Mouse (Mus musculus) cerebellum, adult 2 months (tissue): ENCODE measurements around the gene Brd3os.

ENCODE experiments used
- CTCF ChIP-seq: fragments of 200-500 bp; IDR thresholded peaks from 2 replicates; pipeline ENCODE4 v1.5.1; 2011; ENCODE audit warnings: low read depth, mild to moderate bottlenecking, control low read depth, low read length, moderate library complexity, borderline replicate concordance; ENCODE audit not compliant: insufficient read depth
- POLR2A ChIP-seq: fragments of 200-500 bp; IDR thresholded peaks from 2 replicates; pipeline ENCODE4 v1.6.1; 2011; ENCODE audit warnings: low read length, control low read depth, borderline replicate concordance; ENCODE audit not compliant: insufficient read depth

DNA sequence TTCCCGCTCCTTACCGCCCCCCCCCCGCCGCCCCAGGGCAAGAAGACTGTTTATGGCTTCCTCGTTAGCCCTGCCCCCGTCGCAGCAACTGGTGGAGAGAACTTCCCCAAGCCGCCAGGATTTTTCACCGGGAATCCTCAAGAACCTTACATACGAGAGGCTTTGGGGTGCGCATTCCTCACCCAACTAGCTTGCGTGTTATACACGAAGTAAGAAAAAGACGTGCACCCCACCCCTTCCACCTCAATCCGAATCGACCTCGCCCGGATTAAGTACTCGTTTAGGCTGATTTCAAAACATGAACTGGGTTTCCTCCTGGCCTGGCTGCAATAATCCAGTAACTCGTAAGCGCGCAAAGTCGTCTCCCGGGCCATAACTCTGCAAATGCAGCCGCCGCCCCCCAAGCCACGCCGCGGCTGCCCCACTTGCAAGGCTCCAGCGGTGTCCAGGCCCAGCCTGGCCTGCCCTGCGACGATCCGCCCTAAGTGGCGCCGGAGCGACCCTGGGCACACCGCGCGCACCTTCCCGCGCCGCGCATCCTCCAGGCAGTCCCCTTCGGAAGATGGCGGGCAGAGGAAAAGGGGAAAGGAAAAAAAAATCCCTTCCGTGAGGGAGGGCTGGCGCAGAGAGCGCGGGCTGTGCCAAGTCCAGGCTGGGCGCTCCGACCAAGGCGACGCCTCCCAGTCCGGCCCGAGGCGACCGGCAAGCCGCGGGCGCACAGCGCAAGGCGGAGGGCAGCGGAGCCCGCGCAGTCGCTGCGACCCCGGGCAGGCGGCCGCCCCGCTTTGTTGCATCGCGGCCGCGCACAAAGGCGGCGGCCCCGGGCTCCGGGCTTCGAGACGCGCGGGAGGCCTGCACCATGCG lies 32.7 kb downstream of the Brd3os start:
- TF ChIP-seq CTCF (no peak), POLR2A (no peak)
